Mouse (Mus musculus): ENCODE results near the gene Psmg4. TPM values are rescaled to one million over a fixed set of nuclear protein-coding genes. Genes with fewer than 3 reads are reported as not detected.

The Psmg4 gene
- polyA plus RNA-seq, 1 experiment from 2014 or later: 87.4 TPM

DNA sequence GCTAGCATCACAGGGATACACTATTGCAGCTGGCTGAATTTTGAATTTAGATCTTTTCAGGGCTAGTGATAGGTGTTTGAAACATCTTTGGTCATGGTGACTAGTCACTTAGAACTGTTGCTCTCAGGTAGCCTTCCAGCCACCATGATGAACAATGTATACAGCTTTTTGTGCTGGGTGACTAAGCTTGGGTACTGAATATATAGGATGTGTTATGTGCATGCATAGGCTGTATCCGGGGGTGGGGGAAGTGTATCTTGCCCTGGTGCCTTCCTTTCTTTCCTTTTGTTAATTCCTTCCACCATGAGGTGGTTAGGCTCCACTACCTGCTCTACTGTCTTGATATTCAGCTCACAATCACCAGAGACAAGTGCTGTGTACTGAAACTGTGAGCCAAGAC lies 11.3 kb upstream of the Psmg4 start:
- Histone ChIP-seq H3K4me3 (ENCODE audit: low read depth, low read length) (no peak overlapping the region), H3K27ac (ENCODE audit: low read depth, low read length) (no peak overlapping the region), H3K9ac (replicated peaks; ENCODE audit: low read depth, low read length) (no peak overlapping the region), H3K4me1 (ENCODE audit: control insufficient read depth, insufficient read depth, low read length) (peaks cover 32% of the 10 kb centered on the region), H3K4me2 (ENCODE audit: low read depth, low read length) (no peak overlapping the region), H3K9me3 (ENCODE audit: control insufficient read depth, low read length) (no peaks in the 10 kb centered on the region), H3K27me3 (ENCODE audit: control insufficient read depth, insufficient read depth, low read length) (no peaks in the 10 kb centered on the region), H3K36me3 (ENCODE audit: control insufficient read depth, insufficient read depth, low read length) (no peaks in the 10 kb centered on the region)
- no peak for ATAC-seq (ENCODE audit: low read depth)
- 100% methylated on average over 1 of the region's 1 CpGs for WGBS

DNA sequence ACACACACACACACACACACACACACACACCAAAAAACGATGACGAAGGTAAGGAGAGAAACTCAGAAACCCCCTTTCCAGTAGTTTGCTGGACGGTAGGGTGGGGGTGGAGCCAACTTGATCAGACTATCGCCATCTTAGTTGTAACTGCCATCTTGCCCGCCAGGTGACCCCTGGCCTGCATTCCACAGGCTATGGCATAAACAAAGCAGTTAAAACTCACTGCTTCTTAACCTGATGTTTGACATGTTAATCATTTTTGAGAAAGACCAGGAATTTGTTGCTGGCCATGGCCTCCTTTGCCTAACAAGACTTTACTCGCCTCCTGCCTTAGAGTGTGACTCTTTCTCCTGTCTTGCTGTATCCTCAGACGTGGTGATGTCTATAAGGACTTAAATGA lies 10.1 kb upstream of the Psmg4 start:
- no peaks in the 10 kb centered on the region for H3K9me3 ChIP-seq (ENCODE audit: control insufficient read depth, low read length)
- H3K9ac ChIP-seq (replicated peaks; ENCODE audit: low read depth, low read length): no peak overlapping the region
- H3K36me3 ChIP-seq (ENCODE audit: control insufficient read depth, insufficient read depth, low read length): no peaks in the 10 kb centered on the region
- no peaks in the 10 kb centered on the region for H3K27me3 ChIP-seq (ENCODE audit: control insufficient read depth, insufficient read depth, low read length)
- 68% methylated on average over 7 of the region's 7 CpGs for WGBS
- no peak overlapping the region for H3K4me2 ChIP-seq (ENCODE audit: low read depth, low read length)
- no peak overlapping the region for H3K4me3 ChIP-seq (ENCODE audit: low read depth, low read length)
- H3K27ac ChIP-seq (ENCODE audit: low read depth, low read length): no peak overlapping the region
- ATAC-seq (ENCODE audit: low read depth): no peak
- peaks cover 30% of the 10 kb centered on the region for H3K4me1 ChIP-seq (ENCODE audit: control insufficient read depth, insufficient read depth, low read length)

DNA sequence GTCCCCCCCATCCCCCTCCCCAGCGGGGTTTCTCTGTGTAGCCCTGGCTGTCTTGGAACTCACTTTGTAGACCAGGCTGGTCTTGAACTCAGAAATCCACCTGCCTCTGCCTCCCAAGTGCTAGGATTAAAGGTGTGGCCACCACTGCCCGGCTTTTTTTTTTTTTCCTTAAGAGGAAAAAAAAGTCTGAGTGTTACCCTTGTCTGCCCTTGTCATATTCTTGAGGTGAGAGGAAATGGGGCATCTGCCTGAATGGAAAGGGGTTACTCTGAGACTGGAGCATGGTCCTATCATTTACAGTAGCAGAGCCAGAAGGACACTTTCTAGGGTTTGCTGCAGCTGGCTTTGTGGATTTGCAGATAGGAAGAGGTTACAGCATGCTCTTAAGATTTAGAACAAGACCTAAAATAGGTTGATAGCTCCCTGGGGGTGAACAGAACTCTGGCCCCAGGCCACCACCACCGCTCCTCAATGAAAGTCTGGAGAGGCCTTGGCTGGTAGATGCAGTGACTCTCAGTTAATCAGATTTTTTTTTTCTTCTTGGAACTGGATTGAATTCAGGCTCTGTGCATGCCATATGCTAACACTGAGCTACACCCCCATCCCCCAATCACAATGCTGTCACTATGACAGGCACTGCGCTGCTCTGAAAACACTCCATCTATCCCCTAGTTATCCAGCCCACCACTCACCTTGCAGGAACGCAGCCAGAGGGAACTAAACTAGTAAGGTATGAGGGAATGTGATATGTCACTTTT lies 9.3 kb upstream of the Psmg4 start:
- no peak overlapping the region for H3K9ac ChIP-seq (replicated peaks; ENCODE audit: low read depth, low read length)
- ATAC-seq (ENCODE audit: low read depth): no peak
- peak overlapping the region; percentile 66 for H3K27ac ChIP-seq (ENCODE audit: low read depth, low read length)

DNA sequence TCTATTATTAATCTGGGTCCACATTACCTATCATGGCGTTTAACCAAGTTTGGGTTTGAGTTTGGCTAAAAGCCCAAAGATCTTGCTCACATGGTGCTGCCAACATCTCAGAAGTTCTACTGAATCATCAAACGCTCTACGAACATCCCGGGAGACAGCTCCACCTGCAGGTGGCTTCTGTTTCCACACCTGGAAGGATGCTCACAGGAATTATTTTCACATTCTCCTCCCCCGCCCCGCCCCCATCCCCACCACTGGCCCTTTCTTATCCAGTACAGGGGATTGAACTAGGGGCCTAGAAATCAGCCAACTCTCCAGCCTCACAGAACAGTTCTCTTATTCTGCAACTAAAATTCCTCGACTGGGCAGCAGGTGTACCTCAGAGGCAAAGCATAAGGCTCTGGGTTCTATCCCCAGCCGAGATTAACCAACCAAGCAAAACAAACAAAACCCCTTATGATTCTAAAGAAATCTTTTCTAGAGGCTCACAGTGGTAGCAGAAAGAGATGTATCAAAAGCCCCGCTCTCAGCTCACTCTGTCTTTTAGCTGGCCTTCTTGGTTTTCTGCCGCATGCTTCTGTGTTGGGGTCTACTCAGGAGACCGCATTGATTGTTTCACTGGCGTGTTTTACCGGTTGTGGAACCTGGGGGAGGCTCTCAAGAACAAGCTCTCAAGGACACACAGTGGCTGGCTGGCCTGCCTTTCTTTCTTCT lies 8.4 kb upstream of the Psmg4 start:
- WGBS: 43% methylated on average over 13 of the region's 13 CpGs
- Histone ChIP-seq H3K9me3 (ENCODE audit: control insufficient read depth, low read length) (no peaks in the 10 kb centered on the region), H3K27me3 (ENCODE audit: control insufficient read depth, insufficient read depth, low read length) (no peaks in the 10 kb centered on the region), H3K4me1 (ENCODE audit: control insufficient read depth, insufficient read depth, low read length) (peaks cover 19% of the 10 kb centered on the region), H3K9ac (replicated peaks; ENCODE audit: low read depth, low read length) (0 out of 2 replicates have a peak overlapping the region, but pooled peaks have one; percentile 2), H3K27ac (ENCODE audit: low read depth, low read length) (peak overlapping the region; percentile 64; the same call in 1 of the 2 replicates), H3K36me3 (ENCODE audit: control insufficient read depth, insufficient read depth, low read length) (no peaks in the 10 kb centered on the region), H3K4me3 (ENCODE audit: low read depth, low read length) (0 out of 2 replicates have a peak overlapping the region, but pooled peaks have one; percentile 0), H3K4me2 (ENCODE audit: low read depth, low read length) (peak overlapping the region; percentile 42)
- peak; percentile 42 for ATAC-seq (ENCODE audit: low read depth)

More for the DNA sequence above, 9.3 kb upstream of the Psmg4 start:
- peaks cover 23% of the 10 kb centered on the region for H3K4me1 ChIP-seq (ENCODE audit: control insufficient read depth, insufficient read depth, low read length)
- no peaks in the 10 kb centered on the region for H3K9me3 ChIP-seq (ENCODE audit: control insufficient read depth, low read length)
- WGBS: 69% methylated on average over 4 of the region's 5 CpGs
- no peak overlapping the region for H3K4me3 ChIP-seq (ENCODE audit: low read depth, low read length)
- H3K27me3 ChIP-seq (ENCODE audit: control insufficient read depth, insufficient read depth, low read length): no peaks in the 10 kb centered on the region
- H3K4me2 ChIP-seq (ENCODE audit: low read depth, low read length): no peak overlapping the region
- no peaks in the 10 kb centered on the region for H3K36me3 ChIP-seq (ENCODE audit: control insufficient read depth, insufficient read depth, low read length)

DNA sequence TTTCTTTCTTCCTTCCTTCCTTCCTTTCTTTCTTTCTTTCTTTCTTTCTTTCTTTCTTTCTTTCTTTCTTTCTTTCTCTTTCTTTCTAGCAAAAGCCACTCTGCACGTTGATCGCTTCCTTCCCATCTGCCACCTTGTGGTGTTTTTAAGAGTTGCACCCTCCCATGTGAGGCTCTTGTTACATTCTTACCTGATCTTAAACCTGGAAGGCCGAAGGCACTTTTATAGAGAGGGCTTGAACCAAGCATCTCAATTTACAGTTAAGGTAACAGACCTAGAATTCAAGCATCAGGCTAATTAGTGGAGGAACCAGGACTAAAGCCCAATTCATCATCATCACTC lies 7.9 kb upstream of the Psmg4 start:
- peak overlapping the region; percentile 64; the same call in 1 of the 2 replicates for H3K27ac ChIP-seq (ENCODE audit: low read depth, low read length)
- H3K4me3 ChIP-seq (ENCODE audit: low read depth, low read length): 0 out of 2 replicates have a peak overlapping the region, but pooled peaks have one; percentile 0
- H3K4me2 ChIP-seq (ENCODE audit: low read depth, low read length): peak overlapping the region; percentile 42
- H3K9ac ChIP-seq (replicated peaks; ENCODE audit: low read depth, low read length): no peak overlapping the region
- H3K36me3 ChIP-seq (ENCODE audit: control insufficient read depth, insufficient read depth, low read length): no peaks in the 10 kb centered on the region
- H3K9me3 ChIP-seq (ENCODE audit: control insufficient read depth, low read length): no peaks in the 10 kb centered on the region
- peak; percentile 35; the same call in 1 of the 2 replicates for ATAC-seq (ENCODE audit: low read depth)
- WGBS: 39% methylated on average over 3 of the region's 3 CpGs
- H3K27me3 ChIP-seq (ENCODE audit: control insufficient read depth, insufficient read depth, low read length): no peaks in the 10 kb centered on the region
- peaks cover 14% of the 10 kb centered on the region for H3K4me1 ChIP-seq (ENCODE audit: control insufficient read depth, insufficient read depth, low read length)

DNA sequence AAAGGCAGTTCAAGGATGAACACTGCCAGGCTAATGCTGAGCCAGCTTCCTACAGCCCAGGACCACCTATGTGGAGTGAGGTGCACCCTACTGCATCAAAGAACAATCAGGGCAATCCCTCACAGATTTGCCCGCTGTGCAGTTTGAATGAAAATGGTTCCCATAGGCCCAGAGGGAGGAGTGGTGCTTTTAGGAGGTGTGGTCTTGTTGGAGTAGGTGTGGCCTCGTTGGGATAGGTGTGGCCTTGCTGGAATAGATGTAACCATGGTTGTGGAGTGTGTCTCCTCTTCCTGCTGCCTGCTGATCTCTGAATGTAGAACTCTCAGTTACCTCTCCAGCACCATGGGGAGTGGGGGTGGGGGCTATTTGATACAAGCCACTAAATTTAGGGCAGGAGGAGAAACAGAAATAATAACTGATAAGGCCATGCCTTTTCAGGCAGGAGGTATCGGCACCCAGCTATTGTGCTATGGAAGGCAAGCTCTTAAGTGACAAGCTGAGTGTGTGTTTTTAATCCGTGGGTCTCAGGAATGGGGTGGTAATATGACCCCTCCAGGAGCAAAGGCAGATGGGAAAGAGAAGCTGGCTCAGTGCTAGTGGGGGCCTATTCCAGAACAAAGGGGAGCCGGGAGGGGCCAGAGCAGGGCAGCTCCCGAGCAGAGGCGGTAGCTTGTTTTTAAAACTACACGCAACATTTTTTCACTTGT lies 6.5 kb upstream of the Psmg4 start:
- no peak overlapping the region for H3K4me2 ChIP-seq (ENCODE audit: low read depth, low read length)
- 0 out of 2 replicates have a peak, but pooled peaks have one; percentile 19 for ATAC-seq (ENCODE audit: low read depth)
- no peak overlapping the region for H3K4me3 ChIP-seq (ENCODE audit: low read depth, low read length)
- peak overlapping the region; percentile 44; the same call in 1 of the 2 replicates for H3K27ac ChIP-seq (ENCODE audit: low read depth, low read length)
- no peaks in the 10 kb centered on the region for H3K36me3 ChIP-seq (ENCODE audit: control insufficient read depth, insufficient read depth, low read length)
- H3K27me3 ChIP-seq (ENCODE audit: control insufficient read depth, insufficient read depth, low read length): no peaks in the 10 kb centered on the region
- WGBS: 62% methylated on average over 8 of the region's 8 CpGs
- H3K9ac ChIP-seq (replicated peaks; ENCODE audit: low read depth, low read length): no peak overlapping the region
- no peaks in the 10 kb centered on the region for H3K9me3 ChIP-seq (ENCODE audit: control insufficient read depth, low read length)
- 0 out of 2 replicates have a peak, but pooled peaks cover 5% of the 10 kb centered on the region for H3K4me1 ChIP-seq (ENCODE audit: control insufficient read depth, insufficient read depth, low read length)

DNA sequence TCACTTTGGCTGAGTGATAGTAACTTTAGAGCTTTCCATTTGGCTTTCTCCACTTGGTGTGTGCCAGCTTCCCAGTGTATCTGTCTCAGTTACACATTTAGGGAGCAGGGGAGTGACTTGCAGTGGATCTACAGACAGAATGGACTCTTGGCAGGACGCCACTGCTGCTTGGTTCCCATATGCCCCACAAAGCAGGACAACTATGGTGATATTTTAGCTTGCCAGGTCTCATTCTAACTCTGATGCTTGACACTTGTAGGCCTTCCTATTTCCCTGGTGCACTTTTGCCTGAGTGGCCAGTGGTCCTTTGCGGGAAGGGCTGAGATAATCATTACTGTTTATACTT lies 6.0 kb upstream of the Psmg4 start:
- H3K27ac ChIP-seq (ENCODE audit: low read depth, low read length): peak overlapping the region; percentile 44; the same call in 1 of the 2 replicates
- H3K4me1 ChIP-seq (ENCODE audit: control insufficient read depth, insufficient read depth, low read length): 0 out of 2 replicates have a peak, but pooled peaks cover 5% of the 10 kb centered on the region
- no peaks in the 10 kb centered on the region for H3K36me3 ChIP-seq (ENCODE audit: control insufficient read depth, insufficient read depth, low read length)
- no peaks in the 10 kb centered on the region for H3K9me3 ChIP-seq (ENCODE audit: control insufficient read depth, low read length)
- H3K4me3 ChIP-seq (ENCODE audit: low read depth, low read length): no peak overlapping the region
- no peaks in the 10 kb centered on the region for H3K27me3 ChIP-seq (ENCODE audit: control insufficient read depth, insufficient read depth, low read length)
- WGBS: 42% methylated on average over 2 of the region's 2 CpGs
- no peak overlapping the region for H3K4me2 ChIP-seq (ENCODE audit: low read depth, low read length)
- H3K9ac ChIP-seq (replicated peaks; ENCODE audit: low read depth, low read length): no peak overlapping the region
- ATAC-seq (ENCODE audit: low read depth): no peak

DNA sequence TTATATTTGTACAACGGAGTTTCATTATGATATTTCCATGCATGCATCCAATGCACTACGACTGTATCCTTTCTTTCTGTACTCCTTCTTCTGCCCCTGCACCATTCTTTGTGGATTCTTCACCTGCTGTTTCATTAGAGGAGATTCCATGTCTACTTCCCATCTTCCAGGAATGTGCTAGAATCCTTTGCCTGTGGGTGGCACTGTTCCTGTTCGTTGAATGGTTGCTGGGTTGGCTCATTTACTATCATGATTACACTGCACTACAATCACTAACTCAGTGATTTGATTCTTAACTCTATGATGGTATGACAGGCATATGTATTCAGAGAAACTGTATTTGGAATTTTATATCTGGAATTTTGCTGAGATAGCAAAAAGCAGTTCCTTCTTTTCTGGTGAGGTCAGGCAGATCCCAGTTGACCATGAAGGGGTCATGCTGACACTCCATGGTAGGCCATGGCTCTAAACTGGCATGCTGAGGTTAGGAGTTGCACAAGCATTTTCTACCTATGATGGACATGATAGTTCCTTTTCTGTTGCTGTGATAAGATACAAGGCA lies 5.1 kb upstream of the Psmg4 start:
- Histone ChIP-seq H3K9me3 (ENCODE audit: control insufficient read depth, low read length) (no peaks in the 10 kb centered on the region), H3K4me2 (ENCODE audit: low read depth, low read length) (no peak overlapping the region), H3K27ac (ENCODE audit: low read depth, low read length) (no peak overlapping the region), H3K4me3 (ENCODE audit: low read depth, low read length) (no peak overlapping the region), H3K27me3 (ENCODE audit: control insufficient read depth, insufficient read depth, low read length) (no peaks in the 10 kb centered on the region), H3K4me1 (ENCODE audit: control insufficient read depth, insufficient read depth, low read length) (0 out of 2 replicates have a peak, but pooled peaks cover 10% of the 10 kb centered on the region), H3K9ac (replicated peaks; ENCODE audit: low read depth, low read length) (no peak overlapping the region), H3K36me3 (ENCODE audit: control insufficient read depth, insufficient read depth, low read length) (no peaks in the 10 kb centered on the region)
- WGBS: 93% methylated on average over 3 of the region's 3 CpGs
- ATAC-seq (ENCODE audit: low read depth): no peak

All from neural tube, embryonic 14.5 days (tissue).